Mouse (Mus musculus): Measurements from ENCODE around the gene Zfp410. TPM values are rescaled to one million over a fixed set of nuclear protein-coding genes. Genes with fewer than 3 reads are reported as not detected.

The Zfp410 gene
- 61.4 TPM for polyA plus RNA-seq (2017; shearing (Covaris generic))

DNA sequence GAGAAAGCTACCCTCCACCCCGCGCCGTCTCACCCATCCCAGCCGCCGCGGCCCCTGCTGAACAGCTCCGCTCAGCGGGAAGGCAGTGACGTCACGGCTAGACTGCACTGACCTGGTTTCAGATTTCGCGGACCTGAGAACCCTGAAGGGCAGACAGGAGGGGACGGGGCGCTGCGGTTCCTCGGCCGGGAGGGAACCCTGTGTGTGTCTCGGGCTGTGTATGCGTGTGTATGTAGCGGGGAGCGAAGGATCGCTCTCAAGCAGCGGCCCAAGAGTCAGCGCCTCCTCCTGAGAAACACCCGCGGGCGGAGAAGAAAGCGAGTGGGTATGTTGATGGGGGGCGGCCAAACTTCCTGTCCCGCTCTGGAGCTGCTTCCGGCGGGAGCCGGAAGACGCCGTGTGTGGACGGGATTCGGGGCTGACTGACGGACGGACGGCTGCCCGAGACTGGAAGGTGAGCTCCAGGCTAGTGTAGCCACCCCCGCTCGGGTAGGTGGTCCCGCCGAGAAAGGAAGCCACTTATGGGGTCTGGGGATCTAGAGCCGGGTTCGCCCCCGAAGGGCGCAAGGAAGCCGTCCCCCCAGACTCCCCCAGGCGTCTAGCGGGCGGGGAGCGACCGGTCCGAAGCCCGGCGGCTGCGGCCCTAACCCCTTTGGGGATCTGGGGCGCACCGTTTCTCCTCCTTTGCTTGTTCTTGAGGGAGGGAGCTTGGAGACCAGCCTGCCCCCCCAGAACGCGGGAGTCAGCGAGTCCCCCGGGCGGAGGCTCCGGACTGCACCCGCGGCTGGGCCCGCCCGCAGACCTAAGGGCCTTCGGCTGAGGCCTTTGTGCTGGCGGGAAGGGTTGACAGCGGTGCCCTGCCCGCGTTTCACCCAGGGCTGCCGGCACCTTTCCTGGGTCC lies at the start of gene Zfp410:
TSS of gene Zfp410 (plus strand) at position 132 of the 901 bp plus-strand sequence.

DNA sequence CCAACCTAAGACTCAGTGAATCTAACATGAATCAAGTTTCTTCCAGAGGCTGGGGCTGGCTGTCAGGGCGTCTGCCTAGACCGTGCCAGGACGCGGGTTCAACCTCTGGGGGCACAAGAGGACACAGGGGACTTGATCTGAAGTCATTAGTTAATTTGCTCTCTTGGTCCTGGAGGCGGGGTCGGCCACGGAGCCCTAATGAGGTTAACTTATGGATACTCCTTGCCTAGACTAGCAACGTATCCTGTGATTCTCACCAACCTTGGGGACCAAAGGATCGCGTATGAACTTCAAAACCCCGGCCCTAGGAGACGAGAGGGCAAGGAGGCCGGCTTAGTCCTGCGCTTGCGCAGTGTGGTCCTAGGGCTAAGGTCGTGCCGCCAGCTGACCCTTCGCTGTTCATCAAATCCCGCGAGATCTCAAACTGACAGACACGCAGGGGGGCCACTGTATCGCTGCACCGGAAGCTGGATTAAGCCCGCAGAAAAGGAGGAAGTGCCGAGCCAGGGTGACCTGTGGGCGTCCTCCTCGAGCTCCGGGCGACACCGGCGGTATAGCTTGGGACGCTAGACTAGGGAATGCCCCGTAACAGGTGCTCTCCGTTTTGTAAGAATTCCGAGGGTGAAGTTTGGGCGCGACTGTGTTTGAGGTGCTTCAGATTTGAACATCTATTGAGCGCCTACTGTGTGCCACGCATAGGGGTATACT lies 31.6 kb upstream of the Zfp410 start, which contains the start of gene Ptgr2:
TSS of gene Ptgr2 (plus strand) at position 348 of the 708 bp plus-strand sequence.

DNA sequence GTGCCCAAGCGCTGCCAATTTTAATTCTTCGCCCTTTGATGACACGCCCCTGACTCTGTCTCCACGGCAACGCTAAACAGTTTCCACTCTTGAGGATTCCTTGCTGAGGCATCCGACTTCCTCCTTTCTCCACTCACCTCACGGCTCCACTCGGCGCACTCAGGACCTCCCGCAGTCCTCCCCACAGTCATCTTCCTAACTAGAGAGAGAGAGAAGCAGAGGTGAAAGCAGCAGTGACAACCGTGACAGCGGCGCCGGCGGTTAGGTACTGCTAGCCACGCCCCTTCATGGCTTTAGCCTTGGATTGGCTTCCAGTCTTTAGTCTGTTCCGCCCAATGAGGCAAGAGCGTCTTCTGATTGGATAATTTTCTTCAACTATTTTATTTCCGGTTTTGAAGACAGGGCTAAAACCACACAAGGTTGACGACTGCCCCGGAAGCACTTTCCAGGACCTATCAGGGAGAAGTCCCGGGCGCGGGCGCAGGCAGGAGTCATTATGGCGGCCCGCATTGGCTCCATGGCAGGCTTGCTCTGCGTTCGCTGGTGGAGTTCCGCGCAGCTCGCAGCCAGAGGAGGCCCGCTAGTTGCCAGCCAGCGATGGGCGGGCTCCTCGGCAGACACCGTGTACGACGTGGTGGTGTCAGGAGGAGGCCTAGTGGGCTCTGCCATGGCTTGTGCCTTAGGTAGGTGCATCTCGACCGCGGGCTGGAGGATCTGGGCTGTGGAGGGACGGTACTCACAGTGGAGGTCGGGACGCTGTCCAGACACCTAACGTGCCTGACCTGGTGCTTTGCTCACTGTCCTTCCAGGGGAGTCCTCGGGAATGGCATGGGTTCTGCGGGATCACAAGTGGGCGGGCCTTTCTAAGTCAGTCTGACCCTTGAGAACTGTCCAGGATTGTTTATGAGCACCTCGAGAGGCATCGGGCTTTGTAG lies 45.2 kb downstream of the Zfp410 start, which contains the start of the genes Coq6 and Fam161b:
TSS of gene Coq6 (plus strand) at position 103 of the 935 bp plus-strand sequence.
TSS of gene Fam161b (minus strand) at position 279 of the 935 bp plus-strand sequence.

Other genes starting within 250 kb of the Zfp410 start
- gene Acot5, start 247.5 kb upstream of the Zfp410 start, polyA plus RNA-seq (2017; shearing (Covaris generic)) = not detected
- gene Acot6, start 216.2 kb upstream of the Zfp410 start, polyA plus RNA-seq (2017; shearing (Covaris generic)) = 4.3 TPM
- 0.37 TPM for gene Dnal1, start 202.5 kb upstream of the Zfp410 start, polyA plus RNA-seq (2017; shearing (Covaris generic))
- gene Pnma1, start 168.4 kb upstream of the Zfp410 start, polyA plus RNA-seq (2017; shearing (Covaris generic)) = 0.14 TPM
- gene Elmsan1, start 98.0 kb upstream of the Zfp410 start, polyA plus RNA-seq (2017; shearing (Covaris generic)) = 23.7 TPM
- gene Ptgr2, start 31.6 kb upstream of the Zfp410 start, polyA plus RNA-seq (2017; shearing (Covaris generic)) = 33.3 TPM
- gene Coq6, start 44.8 kb downstream of the Zfp410 start, polyA plus RNA-seq (2017; shearing (Covaris generic)) = 26.4 TPM
- gene Fam161b, start 45.0 kb downstream of the Zfp410 start, polyA plus RNA-seq (2017; shearing (Covaris generic)) = 0.84 TPM
- gene Entpd5, start 92.2 kb downstream of the Zfp410 start, polyA plus RNA-seq (2017; shearing (Covaris generic)) = 43.0 TPM
- gene Bbof1, start 92.2 kb downstream of the Zfp410 start, polyA plus RNA-seq (2017; shearing (Covaris generic)) = 1.4 TPM
- 32.0 TPM for gene Rnf113a2, start 100.3 kb downstream of the Zfp410 start, polyA plus RNA-seq (2017; shearing (Covaris generic))
- 20.4 TPM for gene Aldh6a1, start 134.2 kb downstream of the Zfp410 start, polyA plus RNA-seq (2017; shearing (Covaris generic))
- gene Lin52, start 134.6 kb downstream of the Zfp410 start, polyA plus RNA-seq (2017; shearing (Covaris generic)) = 21.1 TPM